Mouse (Mus musculus): ENCODE results near the gene Svep1. TPM values are rescaled to one million over a fixed set of nuclear protein-coding genes. Genes with fewer than 3 reads are reported as not detected.

Gene Svep1
- polyA plus RNA-seq, 1 experiment: 85.8 TPM

- H3K4me3 ChIP-seq (ENCODE audit: insufficient read depth, low read length): no peak overlapping the region
- TF ChIP-seq POLR2A (IDR thresholded peaks at IDR 0.05; ENCODE audit: low read depth, low read length): no peak
- TF ChIP-seq CTCF (IDR thresholded peaks at IDR 0.05; ENCODE audit: borderline replicate concordance, insufficient read depth, low read length): no peak
- no peaks in the 10 kb centered on the region for H3K4me1 ChIP-seq (ENCODE audit: control insufficient read depth, insufficient read depth, low read length)
- no peak overlapping the region for H3K27ac ChIP-seq (ENCODE audit: insufficient read depth, low read length)
Observed at GRCm38 (mm10) chr4:58149186-58149585, 57.5 kb downstream of the Svep1 start.

- no peaks in the 10 kb centered on the region for H3K4me1 ChIP-seq (ENCODE audit: control insufficient read depth, insufficient read depth, low read length)
- no peak overlapping the region for H3K4me3 ChIP-seq (ENCODE audit: insufficient read depth, low read length)
- H3K27ac ChIP-seq (ENCODE audit: insufficient read depth, low read length): no peak overlapping the region
- TF ChIP-seq POLR2A (IDR thresholded peaks at IDR 0.05; ENCODE audit: low read depth, low read length): no peak
- TF ChIP-seq CTCF (IDR thresholded peaks at IDR 0.05; ENCODE audit: borderline replicate concordance, insufficient read depth, low read length): no peak
Observed at GRCm38 (mm10) chr4:58148547-58148946, 58.1 kb downstream of the Svep1 start.

GRCm38 (mm10) chr4:58146676-58147075 is 60.0 kb downstream of the Svep1 start:
- H3K27ac ChIP-seq (ENCODE audit: insufficient read depth, low read length): no peak overlapping the region
- no peaks in the 10 kb centered on the region for H3K4me1 ChIP-seq (ENCODE audit: control insufficient read depth, insufficient read depth, low read length)
- no peak overlapping the region for H3K4me3 ChIP-seq (ENCODE audit: insufficient read depth, low read length)
- TF ChIP-seq CTCF (IDR thresholded peaks at IDR 0.05; ENCODE audit: borderline replicate concordance, insufficient read depth, low read length) (no peak), POLR2A (IDR thresholded peaks at IDR 0.05; ENCODE audit: low read depth, low read length) (no peak)

GRCm38 (mm10) chr4:58139764-58140556 is 66.7 kb downstream of the Svep1 start:
- H3K27ac ChIP-seq (ENCODE audit: insufficient read depth, low read length): no peak overlapping the region

GRCm38 (mm10) chr4:58139241-58139640 is 67.4 kb downstream of the Svep1 start:
- Histone ChIP-seq H3K4me3 (ENCODE audit: insufficient read depth, low read length) (no peak overlapping the region), H3K4me1 (ENCODE audit: control insufficient read depth, insufficient read depth, low read length) (no peaks in the 10 kb centered on the region)

More at GRCm38 (mm10) chr4:58139764-58140556, 66.7 kb downstream of the Svep1 start:
- no peak overlapping the region for H3K4me3 ChIP-seq (ENCODE audit: insufficient read depth, low read length)
- TF ChIP-seq CTCF (IDR thresholded peaks at IDR 0.05; ENCODE audit: borderline replicate concordance, insufficient read depth, low read length) (no peak), POLR2A (IDR thresholded peaks at IDR 0.05; ENCODE audit: low read depth, low read length) (no peak)
- no peaks in the 10 kb centered on the region for H3K4me1 ChIP-seq (ENCODE audit: control insufficient read depth, insufficient read depth, low read length)

GRCm38 (mm10) chr4:58133610-58134309 is 72.9 kb downstream of the Svep1 start:
- TF ChIP-seq CTCF (IDR thresholded peaks at IDR 0.05; ENCODE audit: borderline replicate concordance, insufficient read depth, low read length) (no peak), POLR2A (IDR thresholded peaks at IDR 0.05; ENCODE audit: low read depth, low read length) (no peak)
- H3K4me3 ChIP-seq (ENCODE audit: insufficient read depth, low read length): no peak overlapping the region
- no peaks in the 10 kb centered on the region for H3K4me1 ChIP-seq (ENCODE audit: control insufficient read depth, insufficient read depth, low read length)
- no peak overlapping the region for H3K27ac ChIP-seq (ENCODE audit: insufficient read depth, low read length)

More at GRCm38 (mm10) chr4:58139241-58139640, 67.4 kb downstream of the Svep1 start:
- TF ChIP-seq CTCF (IDR thresholded peaks at IDR 0.05; ENCODE audit: borderline replicate concordance, insufficient read depth, low read length) (no peak), POLR2A (IDR thresholded peaks at IDR 0.05; ENCODE audit: low read depth, low read length) (no peak)
- no peak overlapping the region for H3K27ac ChIP-seq (ENCODE audit: insufficient read depth, low read length)

- no peak overlapping the region for H3K4me3 ChIP-seq (ENCODE audit: insufficient read depth, low read length)
- TF ChIP-seq CTCF (IDR thresholded peaks at IDR 0.05; ENCODE audit: borderline replicate concordance, insufficient read depth, low read length) (no peak), POLR2A (IDR thresholded peaks at IDR 0.05; ENCODE audit: low read depth, low read length) (no peak)
- no peak overlapping the region for H3K27ac ChIP-seq (ENCODE audit: insufficient read depth, low read length)
Observed at GRCm38 (mm10) chr4:58129844-58130243, 76.8 kb downstream of the Svep1 start.

GRCm38 (mm10) chr4:58127024-58127423 is 79.6 kb downstream of the Svep1 start:
- no peak for TF ChIP-seq POLR2A (IDR thresholded peaks at IDR 0.05; ENCODE audit: low read depth, low read length)
- Histone ChIP-seq H3K4me3 (ENCODE audit: insufficient read depth, low read length) (no peak overlapping the region), H3K27ac (ENCODE audit: insufficient read depth, low read length) (no peak overlapping the region), H3K4me1 (ENCODE audit: control insufficient read depth, insufficient read depth, low read length) (no peaks in the 10 kb centered on the region)

More at GRCm38 (mm10) chr4:58129844-58130243, 76.8 kb downstream of the Svep1 start:
- no peaks in the 10 kb centered on the region for H3K4me1 ChIP-seq (ENCODE audit: control insufficient read depth, insufficient read depth, low read length)

GRCm38 (mm10) chr4:58115452-58115851 is 91.2 kb downstream of the Svep1 start:
- peaks cover 3% of the 10 kb centered on the region; the same call in 1 of the 2 replicates for H3K4me1 ChIP-seq (ENCODE audit: control insufficient read depth, insufficient read depth, low read length)
- H3K27ac ChIP-seq (ENCODE audit: insufficient read depth, low read length): no peak overlapping the region
- TF ChIP-seq CTCF (IDR thresholded peaks at IDR 0.05; ENCODE audit: borderline replicate concordance, insufficient read depth, low read length): no peak
- no peak for TF ChIP-seq POLR2A (IDR thresholded peaks at IDR 0.05; ENCODE audit: low read depth, low read length)
- H3K4me3 ChIP-seq (ENCODE audit: insufficient read depth, low read length): no peak overlapping the region

GRCm38 (mm10) chr4:58111008-58111407 is 95.7 kb downstream of the Svep1 start:
- TF ChIP-seq POLR2A (IDR thresholded peaks at IDR 0.05; ENCODE audit: low read depth, low read length) (no peak), CTCF (IDR thresholded peaks at IDR 0.05; ENCODE audit: borderline replicate concordance, insufficient read depth, low read length) (no peak)
- Histone ChIP-seq H3K27ac (ENCODE audit: insufficient read depth, low read length) (no peak overlapping the region), H3K4me1 (ENCODE audit: control insufficient read depth, insufficient read depth, low read length) (no peaks in the 10 kb centered on the region), H3K4me3 (ENCODE audit: insufficient read depth, low read length) (no peak overlapping the region)
